Mouse (Mus musculus): Measurements from ENCODE around the gene Npw.

Gene Npw

DNA sequence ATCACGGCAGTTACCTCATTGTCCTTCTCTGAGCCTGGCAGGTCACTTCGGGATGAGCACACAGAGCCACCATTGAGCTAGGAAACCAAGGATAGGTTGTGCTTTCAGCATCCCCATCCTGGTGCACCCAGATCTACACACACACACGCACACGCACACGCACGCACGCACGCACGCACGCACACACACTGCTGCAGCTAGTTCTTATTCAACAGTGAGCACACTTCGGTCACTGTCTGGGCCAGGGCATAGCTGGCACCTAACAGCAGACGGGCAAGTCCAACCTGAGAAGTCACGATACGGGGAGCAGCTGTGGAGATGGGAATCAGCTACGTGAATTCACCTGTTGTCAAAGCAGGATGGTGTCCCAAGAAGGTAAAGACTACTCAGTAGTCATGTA lies 17.7 kb downstream of the Npw start:
- no peak for DNase-seq (ENCODE audit: low spot score)

- no peak for DNase-seq (ENCODE audit: low spot score)
These were observed 18.1 kb downstream of the Npw start for GRCm38 (mm10) chr17:24640119-24640518.

- no peak for DNase-seq (ENCODE audit: low spot score)
These were observed 18.7 kb downstream of the Npw start for GRCm38 (mm10) chr17:24639571-24639988.

DNA sequence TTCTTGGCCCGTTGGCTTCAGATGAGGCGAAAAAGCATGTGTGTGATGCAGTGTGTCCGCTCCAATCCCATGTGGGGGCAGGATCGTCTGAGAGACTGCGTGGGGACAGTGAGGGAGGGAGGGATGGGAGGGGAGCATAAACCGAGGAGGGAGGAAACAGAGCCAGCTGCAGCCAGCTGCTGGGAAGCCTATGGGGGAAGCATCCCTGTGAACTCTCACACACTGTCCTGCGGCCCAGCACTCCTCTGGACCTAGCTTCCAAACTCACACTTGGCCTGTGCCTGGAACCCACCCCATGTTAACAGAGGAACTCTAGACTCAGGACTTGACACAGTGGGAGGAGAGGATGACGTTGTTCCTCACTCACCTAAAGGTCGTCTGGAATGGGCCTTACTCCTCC lies 19.4 kb downstream of the Npw start:
- DNase-seq (ENCODE audit: low spot score): no peak

DNA sequence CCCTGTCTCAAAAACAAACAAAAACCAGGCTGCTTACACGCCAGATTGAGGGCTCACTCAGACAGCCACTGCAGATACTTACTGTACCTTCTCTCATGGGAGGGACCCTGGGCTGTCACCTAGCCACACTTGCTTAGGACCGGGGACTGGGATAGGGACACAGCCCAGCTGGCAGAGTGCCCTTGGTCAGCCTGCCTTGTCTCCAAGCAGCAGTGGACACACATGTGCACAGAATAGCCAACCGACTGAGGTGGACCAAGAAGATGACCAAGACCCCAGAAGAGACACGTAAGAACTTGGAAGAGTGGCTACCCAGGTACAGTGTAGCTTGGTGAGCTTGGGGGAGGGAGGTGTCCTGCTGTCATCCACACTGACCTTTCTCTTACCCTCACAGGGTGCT lies 20.0 kb downstream of the Npw start:
- no peak for DNase-seq (ENCODE audit: low spot score)

GRCm38 (mm10) chr17:24636781-24637481 lies 21.3 kb downstream of the Npw start:
- no peak for DNase-seq (ENCODE audit: low spot score)

GRCm38 (mm10) chr17:24635694-24636093 lies 22.6 kb downstream of the Npw start:
- no peak for DNase-seq (ENCODE audit: low spot score)

GRCm38 (mm10) chr17:24635024-24635423 lies 23.2 kb downstream of the Npw start:
- DNase-seq (ENCODE audit: low spot score): no peak

- no peak for DNase-seq (ENCODE audit: low spot score)
These were observed 24.4 kb downstream of the Npw start for GRCm38 (mm10) chr17:24633831-24634230.

DNA sequence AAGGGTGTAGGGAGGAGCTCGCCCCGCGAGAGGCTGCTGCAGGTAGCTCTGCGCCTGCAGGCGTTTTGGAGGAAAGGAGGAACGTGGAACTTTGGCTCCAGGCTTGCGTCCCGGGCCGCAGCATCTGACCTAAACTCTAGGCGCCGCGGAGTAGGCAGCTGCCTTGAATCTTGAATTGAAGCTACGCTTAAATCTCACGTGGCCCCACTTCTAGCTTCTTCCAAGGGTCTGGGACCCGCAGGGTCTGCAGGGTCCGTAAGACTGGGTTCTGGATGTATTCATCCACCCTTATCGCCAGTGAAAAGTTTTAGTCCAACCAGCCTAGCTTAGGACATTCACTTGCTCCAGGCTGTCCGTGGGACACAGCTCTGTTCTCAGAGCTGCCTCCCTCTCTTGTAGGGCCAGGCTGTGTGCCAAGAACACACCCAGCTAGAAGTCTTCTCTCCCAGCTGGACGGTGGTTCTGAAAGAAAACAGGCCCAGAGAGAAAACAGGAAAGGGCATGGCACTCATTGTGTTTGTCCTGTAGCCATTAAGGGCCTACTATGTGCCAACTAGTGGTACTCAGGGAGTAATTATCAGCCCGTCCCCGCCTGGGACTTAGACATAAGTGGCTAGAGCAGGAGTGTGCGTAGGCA lies 25.3 kb downstream of the Npw start:
- DNase-seq (ENCODE audit: low spot score): peak; percentile 60

GRCm38 (mm10) chr17:24632167-24632812 lies 26.0 kb downstream of the Npw start, which contains the start of the genes Tsc2 and Nthl1:
Tsc2 (minus strand) TSS chr17:24632630.
Nthl1 (plus strand) TSS chr17:24632680.
- peak; percentile 77 for DNase-seq (ENCODE audit: low spot score)

GRCm38 (mm10) chr17:24630072-24630471 lies 28.2 kb downstream of the Npw start:
- no peak for DNase-seq (ENCODE audit: low spot score)

GRCm38 (mm10) chr17:24628646-24629045 lies 29.6 kb downstream of the Npw start:
- DNase-seq (ENCODE audit: low spot score): peak; percentile 65

GRCm38 (mm10) chr17:24625472-24625871 lies 32.8 kb downstream of the Npw start:
- no peak for DNase-seq (ENCODE audit: low spot score)

DNA sequence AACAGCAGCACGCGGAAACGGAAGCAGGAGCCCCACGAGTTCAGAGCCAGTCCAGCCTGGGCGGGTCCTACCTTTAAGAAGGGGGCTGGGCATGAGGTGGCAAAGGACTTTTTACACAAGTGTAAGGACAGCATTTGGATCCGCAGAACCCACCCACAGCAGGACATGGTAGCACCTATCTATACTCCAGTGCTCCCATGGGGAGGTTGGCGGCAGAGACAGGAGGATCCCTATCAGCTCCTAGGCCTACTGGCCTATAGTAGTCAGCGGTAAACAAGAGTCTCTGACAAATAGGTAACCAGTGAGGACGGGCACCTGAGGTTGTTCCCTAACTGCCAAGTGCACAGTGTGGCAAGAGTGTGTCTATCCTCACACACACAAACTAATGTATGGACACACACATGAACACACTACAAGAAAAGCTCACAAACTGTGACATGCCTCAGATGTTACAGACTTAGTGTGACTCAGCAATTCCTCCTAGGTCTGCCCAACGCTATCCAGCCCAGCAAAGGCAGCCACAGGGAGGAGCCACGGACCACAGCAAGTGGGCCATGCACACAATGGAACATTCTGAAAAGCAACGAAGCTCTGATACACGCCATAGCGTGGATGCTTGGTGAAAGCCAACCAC lies 40.6 kb downstream of the Npw start:
- DNase-seq (ENCODE audit: low spot score): no peak

- DNase-seq (ENCODE audit: low spot score): no peak
These were observed 47.5 kb downstream of the Npw start for GRCm38 (mm10) chr17:24610711-24611110.

DNA sequence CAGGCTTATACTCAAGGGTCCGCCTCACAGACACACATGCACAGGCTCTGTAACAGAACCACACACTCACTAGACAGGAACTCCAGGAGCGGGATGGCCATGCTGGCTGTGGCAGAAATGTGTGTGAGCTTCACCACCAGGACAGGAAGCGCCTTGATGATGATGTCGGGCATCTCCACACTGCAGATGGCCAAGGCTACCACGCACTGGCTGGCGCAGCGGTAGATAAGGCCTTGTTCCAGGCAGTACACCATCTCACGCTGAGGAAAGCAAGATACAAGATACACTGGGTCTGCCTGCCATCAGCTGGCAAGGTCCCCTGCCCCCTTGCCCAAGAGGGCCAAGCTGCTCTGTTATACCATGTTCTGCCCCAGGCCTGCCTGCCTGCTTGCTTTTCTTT lies 49.4 kb downstream of the Npw start:
- no peak for DNase-seq (ENCODE audit: low spot score)

- no peak for DNase-seq (ENCODE audit: low spot score)
These were observed 49.9 kb downstream of the Npw start for GRCm38 (mm10) chr17:24608370-24608769.
